Mouse (Mus musculus) gastrocnemius, postnatal 14 days (tissue): ENCODE measurements around the gene Baiap2. TPM values are rescaled to one million over a fixed set of nuclear protein-coding genes. Genes with fewer than 3 reads are reported as not detected.

ENCODE experiments used
- DNase-seq: peaks from one replicate; pipeline ENCODE4 v3.0.0; 2021; ENCODE audit warnings: mixed read lengths
- intact Hi-C: fragments of 180-260 bp; cut with DNase I; formaldehyde crosslinking; loops from one replicate; pipeline ENCODE4 v1.15.1; 2025; ENCODE audit warnings: low total_unique reads
- total RNA-seq, 2 experiments: library from RNA; stranded (reverse); gene quantifications; 2 replicates each; pipeline ENCODE4 v1.2.3; 2021

Gene Baiap2
- total RNA-seq, 2 experiments from 2014 or later = 3.4 to 3.9 TPM

DNA sequence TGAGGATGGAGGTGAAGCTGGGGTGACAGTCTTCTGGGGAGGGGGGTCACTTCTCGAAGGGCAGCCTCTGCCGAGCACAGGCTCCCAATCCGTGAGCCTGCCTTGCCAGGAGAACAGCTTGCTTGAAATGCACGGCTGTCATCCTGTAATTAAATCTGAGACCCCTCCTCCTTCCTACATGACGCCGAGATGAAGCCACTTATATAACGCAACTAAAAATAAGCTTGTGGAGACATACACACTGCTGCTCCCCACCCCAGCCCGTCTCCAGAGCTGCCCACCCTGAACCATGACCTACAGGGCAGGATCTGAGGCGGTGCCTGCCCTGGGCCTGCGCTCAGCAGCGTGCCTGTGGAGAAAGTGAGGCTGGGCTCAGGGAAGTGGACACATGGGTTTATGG is 2.4 kb upstream of the Baiap2 start:
- no peak for DNase-seq
- intact Hi-C loops = no loop called here

DNA sequence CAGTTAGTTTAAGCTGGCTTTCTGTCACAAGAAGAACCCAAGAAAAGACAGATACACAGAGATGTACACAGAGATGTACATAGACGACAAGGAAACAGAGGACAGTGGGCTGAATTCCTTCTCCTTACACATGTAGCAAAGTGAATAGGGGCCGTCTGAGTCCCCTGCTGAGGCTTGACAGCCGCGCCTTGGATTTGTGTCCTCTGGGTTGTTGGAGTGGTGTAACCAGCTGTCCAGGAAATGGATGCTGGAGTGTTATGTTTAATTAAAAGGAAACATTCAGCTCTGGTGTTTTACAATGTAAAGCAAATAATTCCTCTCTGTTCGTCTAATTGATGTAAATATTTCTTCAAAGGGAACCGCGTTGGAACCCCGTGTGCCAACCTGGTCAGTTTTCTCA is 769 bp upstream of the Baiap2 start:
- DNase-seq = no peak
- intact Hi-C loops = no loop called here

DNA sequence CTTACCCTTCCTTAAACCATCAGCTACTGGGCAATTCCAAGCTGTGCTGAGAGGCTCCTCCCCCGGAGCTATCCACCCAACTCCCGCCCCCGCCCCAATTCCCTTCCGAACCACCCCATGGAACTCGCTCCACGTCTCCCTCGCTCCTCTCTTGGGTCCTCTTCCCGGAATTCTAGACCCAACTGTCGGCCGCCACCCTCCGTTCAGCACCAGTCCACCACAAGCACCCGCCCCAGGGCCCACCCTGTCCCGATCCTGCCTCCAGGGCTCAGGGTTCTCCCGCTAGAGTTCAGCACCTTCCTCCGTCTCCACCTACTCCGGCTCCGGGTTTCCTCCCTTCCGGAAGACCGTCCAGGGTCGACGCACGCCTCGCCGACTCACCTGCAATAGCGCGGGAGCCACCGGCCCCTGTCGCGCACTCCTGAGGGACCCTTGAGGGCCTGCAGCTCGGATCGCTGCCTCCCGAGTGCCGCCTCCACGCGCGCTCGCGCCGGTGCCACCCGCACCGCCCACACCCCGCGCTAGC is 299 bp upstream of the Baiap2 start:
- intact Hi-C loops = no loop called here
- no peak for DNase-seq

DNA sequence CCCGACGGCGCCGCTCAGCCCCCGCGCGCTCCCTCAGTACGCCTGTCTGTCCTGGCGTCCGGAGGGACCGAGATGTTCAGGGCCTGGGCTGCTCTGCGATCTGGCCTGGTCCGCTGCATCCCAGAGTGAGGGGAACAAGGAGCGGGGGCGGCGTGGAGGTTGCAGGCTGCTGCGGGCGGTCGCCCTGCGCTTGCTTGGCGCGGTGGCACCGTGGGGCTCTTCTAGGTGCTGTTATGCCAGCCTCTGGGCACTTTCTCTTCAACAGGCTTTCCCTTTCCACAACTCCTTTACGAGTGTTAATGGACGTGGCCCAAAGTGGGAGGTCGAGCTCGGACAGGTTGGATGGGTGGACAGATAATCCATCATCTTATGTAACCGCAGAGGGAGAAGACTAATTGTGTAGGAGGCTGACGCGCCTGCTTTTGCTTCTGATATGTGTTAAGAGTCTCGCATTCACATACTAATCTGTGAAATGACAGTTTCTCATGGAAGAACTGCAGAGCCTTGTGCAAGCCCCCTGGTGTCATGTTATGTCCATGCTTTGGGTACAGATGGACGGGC is 945 bp downstream of the Baiap2 start:
- DNase-seq = no peak
- intact Hi-C loops = no loop called here

DNA sequence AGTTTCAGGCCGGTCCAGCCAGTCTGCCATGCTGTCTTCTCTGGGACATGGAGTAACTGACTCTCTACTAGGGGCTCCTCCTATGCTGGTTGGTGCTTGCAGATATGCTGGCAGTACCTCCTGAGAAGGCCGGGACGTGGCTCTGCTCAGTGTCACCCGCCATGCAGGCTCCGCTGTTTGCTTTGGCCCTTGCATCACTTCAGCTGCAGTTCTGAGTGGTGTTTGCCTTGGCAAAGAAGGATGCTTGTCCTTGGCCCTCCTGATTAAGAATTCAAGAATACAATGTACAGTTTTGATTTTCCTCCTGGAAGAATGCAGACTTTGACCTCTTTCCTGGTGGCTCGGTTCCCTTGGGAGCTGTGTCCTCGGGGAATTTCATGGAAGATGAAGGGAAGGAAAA is 2.8 kb downstream of the Baiap2 start:
- intact Hi-C loops = no loop called here

DNA sequence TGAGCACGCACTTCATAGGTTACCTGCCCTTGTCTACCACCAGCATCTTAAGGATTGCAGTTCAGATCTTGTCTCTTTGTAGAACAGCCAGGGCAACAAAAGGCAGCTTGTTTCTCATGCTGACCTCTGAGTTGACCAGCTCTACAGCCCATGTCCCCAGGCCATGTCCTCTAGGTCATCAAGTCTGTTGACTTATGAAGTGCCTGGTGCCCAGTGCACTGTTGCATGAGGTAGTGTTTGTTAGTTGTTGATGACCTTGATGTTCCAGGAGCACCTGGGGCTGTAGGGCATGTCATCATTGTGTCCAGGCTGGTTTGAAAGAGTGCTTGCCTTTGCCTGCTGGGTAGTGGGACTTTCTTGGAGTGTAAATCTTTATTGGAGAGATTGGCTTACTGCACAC is 4.9 kb downstream of the Baiap2 start:
- intact Hi-C loops = no loop called here
- DNase-seq = no peak

More for the DNA sequence above, 2.8 kb downstream of the Baiap2 start:
- DNase-seq = no peak

DNA sequence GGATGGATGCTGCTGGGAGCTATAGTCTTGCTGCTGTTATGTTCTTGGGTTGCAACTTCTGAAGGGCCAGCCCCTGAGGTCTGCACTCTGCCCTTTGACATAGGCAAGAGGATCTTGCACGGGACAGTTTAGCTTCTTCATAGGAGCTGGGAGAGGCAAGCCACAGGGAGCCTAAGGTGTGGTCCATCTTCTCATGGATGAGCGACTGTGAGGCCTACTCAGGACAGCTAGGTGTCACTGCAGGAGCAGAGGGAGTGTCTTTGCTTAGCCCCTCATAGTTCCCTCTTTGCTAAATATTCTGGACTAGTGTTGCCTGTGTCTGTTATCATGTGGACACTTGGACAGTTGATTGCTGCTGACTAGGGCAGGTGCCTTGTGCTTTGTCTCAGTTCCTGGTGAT is 5.3 kb downstream of the Baiap2 start:
- no peak for DNase-seq
- intact Hi-C loops = no loop called here

DNA sequence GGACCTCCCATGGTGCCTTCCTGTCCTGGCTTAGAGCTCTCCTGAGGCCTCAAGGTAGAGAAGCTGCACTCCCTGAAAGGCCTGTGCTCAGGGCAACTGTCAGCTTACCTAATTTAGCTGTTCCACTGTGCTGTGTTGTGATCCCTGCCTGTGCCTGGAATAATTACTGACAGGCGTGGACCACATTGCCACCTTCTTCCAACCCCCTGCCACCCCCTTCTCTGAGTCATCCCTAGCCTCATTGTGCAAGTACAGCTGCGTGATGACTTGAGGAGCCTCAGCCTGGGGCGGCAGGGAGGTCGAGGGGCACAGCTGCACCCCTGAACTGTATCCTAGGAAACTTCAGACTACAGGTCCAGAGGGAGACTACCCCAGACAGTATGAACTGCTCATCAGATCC is 5.7 kb downstream of the Baiap2 start:
- DNase-seq = no peak
- intact Hi-C loops = no loop called here

DNA sequence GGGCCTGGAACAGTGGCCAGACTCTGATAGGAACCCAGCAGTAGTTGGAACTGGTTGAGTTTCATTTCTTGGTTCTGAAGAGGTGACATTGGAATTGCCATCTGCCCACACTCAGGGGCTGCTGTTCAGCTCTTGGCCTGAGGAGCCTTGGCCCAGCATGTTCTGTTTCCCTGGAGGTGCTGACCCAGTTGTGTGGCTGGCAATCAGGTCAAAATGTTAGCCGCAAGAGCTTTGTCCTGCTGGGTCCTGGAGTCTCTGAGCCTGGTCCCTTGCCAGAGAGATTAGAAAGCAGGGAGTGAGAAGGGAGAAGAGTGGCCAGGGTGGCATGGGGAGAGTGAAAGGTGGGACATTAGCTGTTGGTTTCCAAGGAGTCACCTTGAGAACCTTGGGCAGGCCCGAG is 6.2 kb downstream of the Baiap2 start:
- DNase-seq = no peak
- intact Hi-C loops = no loop called here

DNA sequence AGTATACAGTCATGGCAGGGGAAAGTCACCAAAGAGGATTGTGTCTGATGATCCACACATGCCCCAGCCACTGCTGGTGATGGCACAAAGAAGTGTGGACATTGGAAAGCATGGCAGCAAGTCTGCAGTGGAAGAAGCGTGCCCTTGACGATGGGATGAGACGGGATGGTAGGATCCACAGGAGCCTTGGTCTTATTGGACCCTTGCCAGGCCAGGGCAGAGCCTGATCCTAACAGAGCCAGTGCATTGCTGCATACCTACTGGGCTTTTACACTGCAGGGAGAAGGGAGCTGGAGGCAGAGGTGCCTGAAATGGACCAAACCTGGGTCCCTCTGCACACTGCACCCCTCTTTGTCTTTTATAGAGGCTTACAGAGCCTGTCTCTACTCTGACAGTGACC is 8.0 kb downstream of the Baiap2 start:
- intact Hi-C loops = no loop called here
- no peak for DNase-seq

DNA sequence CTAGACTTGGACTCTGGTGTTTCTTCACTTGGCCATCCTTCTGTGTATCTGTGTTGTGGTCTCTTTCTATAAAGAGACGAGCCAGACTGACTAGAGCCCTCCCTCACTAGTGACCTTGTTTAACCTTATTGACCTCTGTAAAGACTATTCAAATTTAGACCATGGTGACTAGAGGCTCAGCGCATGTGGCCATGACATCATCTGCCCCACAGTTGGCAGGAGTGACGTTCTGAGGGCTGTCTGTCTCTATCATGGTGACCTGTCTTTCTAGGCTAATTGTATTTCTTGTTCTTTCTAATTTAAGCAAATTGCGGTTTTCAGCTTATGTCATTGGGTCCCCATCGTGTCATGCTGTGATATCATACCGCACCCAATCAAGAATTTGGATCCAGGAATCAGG is 8.8 kb downstream of the Baiap2 start:
- DNase-seq = no peak
- intact Hi-C loops = no loop called here

DNA sequence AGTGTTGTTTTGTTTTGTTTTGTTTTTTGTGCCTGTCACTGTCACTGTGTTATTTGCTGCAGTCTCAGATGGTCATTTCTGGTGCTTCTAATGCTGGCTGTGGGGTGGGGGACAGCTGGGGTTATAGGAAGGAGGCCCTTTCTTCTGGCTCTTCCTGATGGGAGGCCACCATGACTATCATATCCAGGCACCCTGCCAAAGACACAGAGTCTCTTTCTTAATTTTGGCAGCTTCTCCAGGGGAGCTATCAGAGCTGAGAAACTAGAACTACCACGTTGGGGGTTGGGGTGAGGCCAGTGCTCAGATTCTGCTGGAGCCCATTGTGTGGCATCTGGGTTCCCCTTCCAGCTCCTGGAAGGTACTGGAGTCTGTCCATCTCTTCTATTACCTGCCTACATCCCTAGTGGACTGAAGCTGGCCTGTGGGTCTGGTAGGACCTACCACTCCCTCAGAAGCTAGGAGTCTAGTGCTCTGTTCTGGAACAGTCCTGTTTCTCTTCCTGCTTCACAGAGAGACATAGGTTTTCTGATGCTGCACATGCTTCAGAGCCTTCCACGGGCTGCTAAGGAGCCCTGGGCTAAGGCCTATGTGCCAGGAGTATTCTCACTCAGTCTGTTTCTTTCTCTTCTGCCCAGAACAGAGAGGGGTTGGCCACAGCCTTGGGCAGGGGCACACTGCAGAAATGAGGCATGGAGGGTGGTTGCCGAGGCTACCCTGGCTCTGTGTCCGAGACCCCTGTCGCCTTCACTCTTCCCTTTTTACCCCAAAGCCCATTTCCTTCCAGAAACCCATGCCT is 10.1 kb downstream of the Baiap2 start:
- intact Hi-C loops = no loop called here
- DNase-seq = peak; percentile 66

DNA sequence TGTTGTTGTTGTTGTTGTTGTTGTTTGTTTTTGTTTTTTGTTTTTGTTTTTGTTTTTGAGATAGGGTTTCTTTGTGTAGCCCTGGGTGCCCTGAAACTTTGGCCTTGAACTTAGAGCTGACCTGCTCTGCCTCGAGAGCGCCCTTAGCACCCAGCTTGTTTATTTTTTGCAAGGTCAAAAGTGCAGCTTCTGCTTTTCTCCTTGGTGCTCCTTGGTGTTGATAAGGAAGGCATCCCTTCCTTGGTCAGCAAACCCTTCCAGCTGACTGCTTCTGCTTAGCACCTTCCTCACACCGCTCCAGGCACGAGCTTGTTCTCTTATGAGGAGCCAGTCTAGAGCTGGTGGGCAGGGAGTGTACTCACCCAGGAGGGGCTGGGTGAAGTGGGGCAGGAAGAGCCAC is 11.7 kb downstream of the Baiap2 start:
- intact Hi-C loops = no loop called here
- DNase-seq = no peak

DNA sequence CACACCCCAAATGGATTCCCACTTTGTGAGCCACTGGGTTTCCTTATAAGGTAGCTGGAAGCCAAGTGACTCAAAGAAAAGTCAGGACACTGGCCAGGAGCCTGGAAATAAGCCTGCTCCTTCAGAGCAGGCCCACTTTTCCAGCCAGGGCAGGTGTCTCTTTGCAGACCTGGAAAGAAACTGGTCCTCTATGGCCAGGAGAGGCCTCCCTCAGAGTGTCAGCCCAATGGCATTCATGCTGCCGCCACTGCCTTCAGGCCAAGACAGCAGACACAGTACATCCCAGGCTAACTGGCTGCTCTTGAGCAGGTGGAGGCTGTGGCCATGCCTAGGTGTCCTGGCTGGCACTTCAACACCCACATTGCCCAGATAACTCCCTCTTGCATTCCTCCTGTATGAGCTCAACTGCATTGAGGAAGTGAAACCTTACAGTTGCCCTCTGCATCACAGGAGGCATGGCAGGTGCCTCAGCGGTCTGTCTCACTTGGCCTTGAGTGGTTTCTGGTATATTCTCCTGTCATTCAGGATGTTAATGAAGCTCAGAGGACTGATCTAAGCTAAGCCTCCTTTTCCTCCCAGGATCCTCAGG is 12.3 kb downstream of the Baiap2 start:
- intact Hi-C loops = no loop called here

DNA sequence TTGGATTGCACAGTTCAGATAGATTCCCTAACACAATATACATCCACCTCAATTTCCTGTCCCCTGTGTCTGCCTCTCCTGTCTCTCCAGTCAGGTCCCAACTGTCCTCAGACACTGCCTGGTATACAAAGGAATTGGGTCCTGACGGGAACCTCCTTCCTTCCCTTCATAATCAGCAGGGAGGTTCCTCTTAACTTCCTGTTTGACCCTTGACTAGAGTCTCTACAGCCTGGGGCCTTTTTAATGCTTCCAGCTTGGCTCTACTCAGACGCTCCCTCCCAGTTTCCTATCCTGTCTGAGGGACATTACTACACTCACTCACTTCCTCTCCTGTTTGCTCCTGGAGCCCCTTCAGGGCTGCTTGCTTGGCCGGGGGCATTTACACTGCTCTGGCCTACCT is 12.9 kb downstream of the Baiap2 start:
- DNase-seq = no peak
- intact Hi-C loops = no loop called here

More for the DNA sequence above, 12.3 kb downstream of the Baiap2 start:
- DNase-seq = no peak

DNA sequence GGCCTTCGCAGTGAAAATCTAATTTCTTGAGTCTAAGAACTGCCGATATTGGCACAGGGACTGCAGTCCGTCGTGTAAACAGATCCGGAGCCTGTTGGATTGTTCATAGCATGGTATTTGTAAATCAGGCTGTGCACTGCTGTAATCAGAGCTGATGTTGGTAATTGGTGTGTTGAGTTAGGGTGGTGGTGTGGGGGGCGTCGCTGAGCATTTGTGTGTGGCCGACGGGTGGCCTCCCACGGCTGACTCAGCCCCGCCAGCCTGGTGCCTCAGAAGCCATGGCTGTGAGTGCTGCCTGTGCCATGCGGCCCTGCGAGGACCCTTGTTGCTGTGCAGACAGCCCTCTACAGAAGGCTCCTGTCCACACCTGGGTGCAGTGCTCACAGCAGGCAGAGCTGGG is 14.0 kb downstream of the Baiap2 start:
- intact Hi-C loops = no loop called here
- DNase-seq = no peak

DNA sequence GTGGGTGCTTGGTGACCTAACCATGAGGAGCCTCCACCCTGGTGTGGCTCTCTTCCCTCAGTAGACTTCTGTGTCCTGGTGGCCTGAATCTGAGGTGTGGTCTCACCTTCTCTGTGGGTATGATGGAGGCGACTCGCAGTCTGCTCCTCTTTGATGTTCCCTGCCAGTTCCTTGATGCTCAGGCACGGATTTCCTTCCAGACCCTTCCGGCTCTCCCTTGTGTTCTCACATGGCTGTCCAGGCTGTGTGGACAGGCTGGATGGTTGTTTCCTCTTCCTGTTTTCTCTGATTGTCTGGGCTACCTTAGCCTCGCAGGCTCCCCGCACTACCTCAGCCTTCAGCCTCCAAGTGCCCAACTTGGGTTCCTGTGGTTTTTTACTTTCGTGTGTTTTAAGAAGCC is 16.3 kb downstream of the Baiap2 start:
- intact Hi-C loops = no loop called here
- no peak for DNase-seq

DNA sequence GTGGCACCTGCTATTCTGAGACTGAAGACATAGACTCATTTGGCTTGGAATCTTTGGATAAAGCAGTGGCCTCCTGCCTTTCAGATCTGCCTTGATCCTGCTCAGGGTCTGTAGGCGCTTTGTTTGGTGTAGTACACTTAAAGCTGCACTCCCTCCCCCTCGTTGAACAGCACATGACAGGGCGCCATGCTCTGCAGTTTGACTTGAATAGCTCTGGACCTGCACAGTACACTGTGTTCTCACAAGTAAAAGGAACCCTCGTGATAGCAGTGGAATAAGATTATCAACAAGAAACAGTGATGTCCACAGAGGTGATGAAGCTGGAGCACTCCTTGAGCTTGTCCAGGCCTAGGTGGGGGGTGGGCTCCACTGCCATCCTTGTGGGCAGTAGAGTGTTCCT is 17.2 kb downstream of the Baiap2 start:
- DNase-seq = no peak
- intact Hi-C loops = no loop called here

DNA sequence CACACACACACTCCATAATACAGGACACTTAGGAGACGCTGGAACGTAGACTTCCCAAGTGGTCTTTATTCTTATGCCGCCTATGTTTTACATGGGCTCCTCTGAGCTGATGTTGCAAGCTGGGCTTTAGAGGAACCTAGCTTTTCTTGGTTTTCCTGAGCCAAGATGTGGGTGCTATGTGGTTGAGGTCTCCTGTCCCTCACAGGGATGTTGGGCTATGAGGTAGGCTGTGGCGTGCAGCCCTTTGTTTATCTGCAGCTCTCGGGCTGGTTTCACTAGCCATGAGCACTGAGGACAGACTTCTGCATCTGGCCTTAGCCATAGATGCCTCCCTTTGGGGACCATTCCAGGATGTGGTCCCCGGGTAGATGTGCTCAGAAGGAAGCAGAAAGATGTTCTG is 18.1 kb downstream of the Baiap2 start:
- DNase-seq = no peak
- intact Hi-C loops = no loop called here

DNA sequence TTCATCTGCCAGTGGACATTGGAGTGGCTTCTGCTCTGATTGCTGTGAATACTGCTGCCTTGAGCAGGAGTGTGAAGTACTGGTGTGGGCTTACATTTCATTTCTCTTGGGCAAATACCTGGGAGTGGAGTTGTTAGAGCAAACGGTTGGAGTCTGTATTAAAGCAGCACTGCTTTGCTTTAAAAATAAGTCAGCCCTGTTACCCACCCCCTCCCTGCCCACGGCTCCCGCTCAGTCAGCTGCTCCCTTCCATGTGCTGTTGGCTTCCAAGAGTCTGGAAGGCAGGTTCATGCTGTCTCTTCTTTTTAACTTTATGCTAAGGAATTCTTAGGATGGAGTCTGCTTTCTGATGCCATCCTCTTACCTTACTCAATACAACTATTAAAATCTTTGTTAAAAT is 18.9 kb downstream of the Baiap2 start:
- DNase-seq = no peak
- intact Hi-C loops = no loop called here

DNA sequence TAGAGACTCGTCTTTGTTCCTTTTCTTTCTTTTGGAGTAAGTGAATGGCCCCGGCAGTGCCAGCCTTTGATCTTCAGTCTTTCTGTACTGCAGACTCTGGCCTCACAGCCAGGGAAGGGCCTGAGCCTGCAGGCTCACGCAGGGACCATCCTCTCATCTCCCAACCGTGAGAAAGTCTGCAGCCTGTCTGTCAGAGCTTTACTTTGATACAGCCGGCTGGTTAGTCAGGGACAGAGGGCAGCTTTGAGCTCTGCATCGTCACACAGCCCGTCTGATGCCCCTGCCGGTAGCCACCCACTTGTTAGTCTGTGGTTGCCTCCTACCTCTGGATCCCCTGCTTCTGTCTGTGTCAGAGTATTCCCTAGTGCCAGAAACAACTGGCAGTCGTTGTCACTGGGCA is 22.5 kb downstream of the Baiap2 start:
- intact Hi-C loops = no loop called here
- no peak for DNase-seq
